Mouse (Mus musculus) cerebellum, adult 8-10 months (tissue): ENCODE measurements around the gene Arhgef28.
"Not testable (repeated sequence)": the region's sequence is repeated elsewhere in the genome, so short reads cannot be mapped to it uniquely, and the experiment has no call there.

ENCODE experiments used
- DNase-seq: peaks from one replicate; pipeline ENCODE4 v3.0.0; 2022

The Arhgef28 gene

GRCm38 (mm10) chr13:98121124-98121470 lies 85.1 kb downstream of the Arhgef28 start:
- DNase-seq: no peak

GRCm38 (mm10) chr13:98120356-98121123 lies 85.7 kb downstream of the Arhgef28 start:
- DNase-seq: no peak

- DNase-seq: no peak
Observed at GRCm38 (mm10) chr13:98118291-98118690, 87.9 kb downstream of the Arhgef28 start.

- DNase-seq: no peak
Observed at GRCm38 (mm10) chr13:98117566-98118254, 88.5 kb downstream of the Arhgef28 start.

GRCm38 (mm10) chr13:98115650-98116049 lies 90.6 kb downstream of the Arhgef28 start:
- no peak for DNase-seq

GRCm38 (mm10) chr13:98115051-98115450 lies 91.2 kb downstream of the Arhgef28 start:
- no peak for DNase-seq

- no peak for DNase-seq
Observed at GRCm38 (mm10) chr13:98112812-98113503, 93.3 kb downstream of the Arhgef28 start.

- DNase-seq: no peak
Observed at GRCm38 (mm10) chr13:98111531-98111930, 94.7 kb downstream of the Arhgef28 start.

- DNase-seq: no peak
Observed at GRCm38 (mm10) chr13:98111021-98111420, 95.2 kb downstream of the Arhgef28 start.

GRCm38 (mm10) chr13:98108481-98108880 lies 97.8 kb downstream of the Arhgef28 start:
- DNase-seq: not testable (repeated sequence)

- no peak for DNase-seq
Observed at GRCm38 (mm10) chr13:98107621-98108020, 98.6 kb downstream of the Arhgef28 start.

GRCm38 (mm10) chr13:98095966-98096365 lies 110.3 kb downstream of the Arhgef28 start:
- DNase-seq: no peak

GRCm38 (mm10) chr13:98094332-98094731 lies 111.9 kb downstream of the Arhgef28 start:
- no peak for DNase-seq

GRCm38 (mm10) chr13:98093483-98093882 lies 112.8 kb downstream of the Arhgef28 start:
- no peak for DNase-seq

GRCm38 (mm10) chr13:98092354-98093002 lies 113.8 kb downstream of the Arhgef28 start:
- no peak for DNase-seq

- no peak for DNase-seq
Observed at GRCm38 (mm10) chr13:98079640-98080039, 126.6 kb downstream of the Arhgef28 start.

GRCm38 (mm10) chr13:98078251-98078650 lies 128.0 kb downstream of the Arhgef28 start:
- DNase-seq: no peak

GRCm38 (mm10) chr13:98077216-98077615 lies 129.0 kb downstream of the Arhgef28 start:
- DNase-seq: no peak

- DNase-seq: peak; percentile 2
Observed at GRCm38 (mm10) chr13:98074871-98075270, 131.4 kb downstream of the Arhgef28 start.

GRCm38 (mm10) chr13:98073190-98073589 lies 133.0 kb downstream of the Arhgef28 start:
- no peak for DNase-seq

- DNase-seq: no peak
Observed at GRCm38 (mm10) chr13:98070458-98070857, 135.8 kb downstream of the Arhgef28 start.

GRCm38 (mm10) chr13:98069646-98070045 lies 136.6 kb downstream of the Arhgef28 start:
- no peak for DNase-seq

- DNase-seq: no peak
Observed at GRCm38 (mm10) chr13:98062843-98063242, 143.4 kb downstream of the Arhgef28 start.
